Mouse (Mus musculus) heart, embryonic 10.5 days (tissue): ENCODE data around the gene Khdrbs1. TPM values are rescaled to one million over a fixed set of nuclear protein-coding genes. Genes with fewer than 3 reads are reported as not detected.

Source experiments
- microRNA-seq: library from miRNA; unstranded; fragments of <30 nt; microRNA quantifications from one replicate; pipeline ENCODE4, GENCODE M21; 2017
- polyA plus RNA-seq: library from polyadenylated mRNA; unstranded; fragments of >200 nt; fragmentation: Nextera tagmentation; extraction: Ambion mirVana; gene quantifications from 2 replicates; pipeline ENCODE4 v1.2.1, GENCODE M21; 2016

Gene Khdrbs1
- polyA plus RNA-seq, 1 experiment from 2014 or later, result 115 TPM

Small RNA genes within 50 kb of the gene (microRNA-seq; reads per million reads assigned to microRNA genes)
- not detected for gene Gm28017
- 0.76 reads per million for gene Mir7016

Other genes starting within 250 kb of the Khdrbs1 start
- gene Marcksl1, start 228.7 kb downstream of the Khdrbs1 start, polyA plus RNA-seq, result 535 and 802 TPM in 2 replicates
- gene Hdac1, start 199.6 kb downstream of the Khdrbs1 start, polyA plus RNA-seq, result 201 and 237 TPM in 2 replicates
- gene Lck, start 168.7 kb downstream of the Khdrbs1 start, polyA plus RNA-seq, result 3.0 and 6.3 TPM in 2 replicates
- gene Fam167b, start 163.8 kb downstream of the Khdrbs1 start, polyA plus RNA-seq, result 1.6 and 3.6 TPM in 2 replicates
- gene Eif3i, start 141.7 kb downstream of the Khdrbs1 start, polyA plus RNA-seq, result 212 and 236 TPM in 2 replicates
- 184 and 200 TPM in 2 replicates for gene Tmem234, start 141.6 kb downstream of the Khdrbs1 start, polyA plus RNA-seq
- 1.1 and 1.7 TPM in 2 replicates for gene Dcdc2b, start 128.0 kb downstream of the Khdrbs1 start, polyA plus RNA-seq
- gene Iqcc, start 123.2 kb downstream of the Khdrbs1 start, polyA plus RNA-seq, result 24.0 and 29.4 TPM in 2 replicates
- gene Ccdc28b, start 118.4 kb downstream of the Khdrbs1 start, polyA plus RNA-seq, result 37.1 and 43.0 TPM in 2 replicates
- 71.7 and 72.4 TPM in 2 replicates for gene Txlna, start 101.2 kb downstream of the Khdrbs1 start, polyA plus RNA-seq
- 13.6 and 17.2 TPM in 2 replicates for gene Kpna6, start 69.5 kb downstream of the Khdrbs1 start, polyA plus RNA-seq
- gene Tmem39b, start 45.5 kb downstream of the Khdrbs1 start, polyA plus RNA-seq, result 8.2 and 12.2 TPM in 2 replicates
- gene Ptp4a2, start 68.9 kb upstream of the Khdrbs1 start, polyA plus RNA-seq, result 348 and 351 TPM in 2 replicates
- gene Spocd1, start 186.9 kb upstream of the Khdrbs1 start, polyA plus RNA-seq, result 0.46 and 0.59 TPM in 2 replicates
- 1.2 and 3.1 TPM in 2 replicates for gene Adgrb2, start 242.6 kb upstream of the Khdrbs1 start, polyA plus RNA-seq